ENCODE assay signal across 14 mouse cellular contexts in the genomic region with DNA sequence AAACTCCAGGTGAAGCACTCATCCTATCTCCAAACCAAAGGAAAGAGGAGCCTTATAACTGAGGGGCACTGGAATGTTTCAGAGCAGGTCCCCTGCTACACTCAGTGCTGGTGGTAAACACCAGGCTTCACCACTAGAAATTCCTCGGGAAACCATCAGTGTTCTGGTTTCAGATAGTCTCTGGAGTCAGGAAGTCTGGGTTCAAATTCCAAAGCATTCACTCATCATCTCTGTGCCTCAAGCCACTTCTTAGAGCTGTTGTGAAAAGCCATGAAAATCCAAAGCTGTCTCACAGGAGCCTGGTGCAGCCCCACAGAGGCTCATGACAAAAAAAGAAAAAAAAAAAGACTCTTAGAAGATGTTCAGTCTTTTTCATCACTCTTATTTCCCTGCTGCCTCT.
"Had no signal": no experiment of that assay in that cellular context is flagged by ENCODE, and none has a peak within 500 bp of the region (broad histone marks: within the 10 kb centered on the region; RNA-seq: fewer than 3 reads in every experiment).

No protein-coding gene starts in this region.

- H3K27ac ChIP-seq: kidney, embryonic 15.5 days; limb, embryonic 10.5 days; liver, embryonic 12.5 days; midbrain, embryonic 12.5 days; neural tube, embryonic 13.5 days had no signal

- DNase-seq: kidney, adult 2 months; kidney, postnatal 14 days; lung, embryonic 14.5 days; lung, postnatal 10 days; retina, postnatal 1 day; right cerebral cortex, postnatal 4 days; spleen, adult 18-20 months; thymus, adult 18-20 months; thymus, postnatal 25 days had no signal

- H3K4me3 ChIP-seq: kidney, embryonic 15.5 days; limb, embryonic 10.5 days; liver, embryonic 12.5 days; midbrain, embryonic 12.5 days; neural tube, embryonic 13.5 days had no signal

- H3K4me1 ChIP-seq: kidney, embryonic 15.5 days; limb, embryonic 10.5 days; liver, embryonic 12.5 days; midbrain, embryonic 12.5 days; neural tube, embryonic 13.5 days had no signal
